Mouse (Mus musculus) frontal cortex, postnatal 14 days (tissue): ENCODE measurements at regions not wholly inside any gene's neighbourhood (a gene's known extent, or its start where the extent isn't known, plus 50 kb on each side); places are given as distances from the start of the nearest gene placed in this dataset.

Experiments used
- DNase-seq, 2 experiments: peaks; one replicate each; pipeline ENCODE4 v3.0.0; 2022; ENCODE audit warnings: low spot score in 2 of 2

DNA sequence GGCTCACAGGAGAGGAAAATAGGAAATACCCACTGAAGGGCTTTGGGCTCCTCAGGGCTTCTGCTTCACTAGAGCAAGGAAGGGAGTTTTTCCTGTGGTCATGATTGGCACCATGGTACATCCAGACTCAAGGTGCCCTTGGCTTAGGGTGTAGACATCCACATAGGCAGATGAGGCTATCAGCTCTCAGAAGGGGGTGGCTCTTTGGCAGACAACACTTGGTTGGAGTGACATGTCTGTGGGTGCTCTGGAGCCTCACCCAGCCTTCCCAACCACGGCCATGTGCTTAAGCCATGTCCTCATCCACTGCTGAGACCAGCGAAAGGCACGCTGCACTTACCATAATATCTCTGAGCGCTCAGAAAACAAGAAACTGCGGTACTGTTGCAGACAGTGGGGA, 77.8 kb upstream of the 1700025G04Rik start:
- DNase-seq: no peak

DNA sequence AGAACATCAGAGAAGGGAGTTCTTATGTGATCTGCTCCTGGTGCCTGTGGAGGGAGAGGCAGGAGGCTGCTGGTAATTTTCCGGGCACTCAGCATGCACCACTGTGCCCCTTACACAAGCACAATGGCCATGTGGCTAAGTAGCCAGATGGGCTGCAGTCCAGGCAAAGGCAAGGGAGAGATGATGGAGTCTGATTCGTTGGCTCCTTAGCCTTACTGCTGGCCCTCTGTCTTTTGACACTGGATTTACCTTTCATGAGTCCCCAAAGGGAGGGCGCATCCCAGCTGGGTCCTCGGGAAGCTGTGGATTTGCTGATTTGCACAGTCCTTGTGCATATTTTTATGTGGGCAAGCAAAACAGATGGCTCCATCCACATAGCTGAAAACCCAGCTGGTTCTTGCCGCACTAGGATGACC, 75.6 kb upstream of the 1700025G04Rik start:
- DNase-seq: peak; percentile 23 to 32

- DNase-seq: no peak
Observed at GRCm38 (mm10) chr1:152164843-152165489, 75.0 kb upstream of the 1700025G04Rik start.

DNA sequence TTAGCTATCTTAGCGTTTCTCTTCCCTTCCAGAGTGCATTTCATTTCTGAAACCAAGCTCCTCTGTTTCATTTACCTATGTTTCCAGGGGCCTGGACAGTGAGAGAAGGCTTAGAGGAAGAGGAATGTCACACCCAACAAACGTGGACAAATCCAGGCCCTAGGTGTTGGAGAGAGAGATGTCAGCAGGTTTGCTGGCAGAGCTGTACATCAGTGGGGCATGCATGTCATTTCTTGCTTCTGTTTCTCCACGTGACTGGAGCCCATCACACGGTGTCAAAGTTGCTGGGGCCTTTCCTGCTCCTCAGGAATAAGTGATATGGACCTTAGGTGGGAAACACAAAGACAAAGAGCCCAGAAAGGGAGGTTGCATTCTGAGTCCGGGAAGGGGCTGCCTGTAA, 74.3 kb upstream of the 1700025G04Rik start:
- no peak for DNase-seq

DNA sequence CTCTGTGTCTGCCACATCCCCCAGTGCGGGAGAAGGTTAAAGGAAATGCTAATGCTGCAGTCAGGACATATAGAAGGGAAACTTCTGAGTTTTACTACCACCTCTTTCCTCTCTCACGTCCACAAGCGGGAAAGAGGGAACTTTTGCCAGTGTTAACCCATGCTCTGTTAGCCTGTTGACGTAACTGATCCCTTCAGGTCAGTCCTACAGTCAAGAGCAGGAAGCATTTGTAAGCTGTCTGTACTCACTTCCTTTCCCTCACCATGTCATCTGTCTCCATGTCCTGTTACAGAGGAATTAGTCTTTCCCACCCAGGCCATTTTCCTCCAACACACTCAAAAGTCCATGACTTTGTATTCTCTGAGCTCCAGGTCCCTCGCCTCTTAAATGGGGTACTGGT, 62.5 kb upstream of the 1700025G04Rik start:
- no peak for DNase-seq

- no peak for DNase-seq
Observed at GRCm38 (mm10) chr1:152148731-152149130, 58.8 kb upstream of the 1700025G04Rik start.

DNA sequence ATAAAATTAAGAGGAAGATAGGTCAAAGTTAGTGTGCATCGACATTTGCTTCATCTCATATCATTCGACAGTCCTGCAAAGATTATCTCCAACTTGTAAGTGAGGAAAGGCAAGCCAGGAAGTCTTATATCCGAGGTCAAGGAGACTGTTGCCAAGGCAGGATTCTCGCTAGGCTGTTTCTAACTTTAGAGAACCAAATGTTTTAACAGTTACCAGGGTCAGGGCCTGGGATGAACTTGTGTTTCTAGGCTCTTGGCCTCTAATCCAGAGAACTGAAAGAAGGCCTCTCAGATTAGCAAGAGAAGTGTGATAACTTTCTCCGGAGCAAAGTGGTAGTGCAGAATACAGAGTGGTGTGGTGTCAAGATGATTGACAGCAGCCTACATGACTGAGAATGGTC, 50.2 kb upstream of the 1700025G04Rik start:
- DNase-seq: no peak
